Mouse (Mus musculus) midbrain, embryonic 10.5 days (tissue): ENCODE measurements around the gene Fkbp5. TPM values are rescaled to one million over a fixed set of nuclear protein-coding genes. Genes with fewer than 3 reads are reported as not detected.
A peak's percentile ranks its signal among the peaks of the same experiment; 100 is the strongest.

Source experiments
- DNase-seq: peaks from one replicate; pipeline ENCODE4 v3.0.0-alpha.2; 2017; ENCODE audit warnings: low spot score
- H3K27ac ChIP-seq: fragments of 300-500 bp; sonication (generic); replicated peaks from 2 replicates; pipeline ENCODE4 v1.5.1; 2016; ENCODE audit warnings: mild to moderate bottlenecking
- H3K27me3 ChIP-seq: fragments of 300-500 bp; sonication (generic); 2 replicates; pipeline ENCODE4 v1.6.1; 2016; ENCODE audit warnings: low read depth, mild to moderate bottlenecking; ENCODE audit not compliant: poor library complexity, severe bottlenecking
- H3K36me3 ChIP-seq: fragments of 300-500 bp; sonication (generic); 2 replicates; pipeline ENCODE4 v1.6.1; 2016; ENCODE audit warnings: mild to moderate bottlenecking, moderate library complexity
- H3K4me1 ChIP-seq: fragments of 300-500 bp; sonication (generic); 2 replicates; pipeline ENCODE4 v1.6.1; 2016
- H3K4me3 ChIP-seq: fragments of 300-500 bp; sonication (generic); 2 replicates; pipeline ENCODE4 v1.5.1; 2016; ENCODE audit warnings: mild to moderate bottlenecking, moderate library complexity
- H3K9me3 ChIP-seq: fragments of 300-500 bp; sonication (generic); replicated peaks from 2 replicates; pipeline ENCODE4 v1.6.1; 2016; ENCODE audit warnings: mild to moderate bottlenecking
- WGBS: fragments of 180-500 bp; shearing (Covaris S2); methylation state at CpG from one replicate; pipeline ENCODE4 v1.1.7; 2016; 5-methylcytosine and 5-hydroxymethylcytosine counted together
- microRNA-seq: library from miRNA; unstranded; fragments of <30 nt; microRNA quantifications from one replicate; pipeline ENCODE4, GENCODE M21; 2017
- polyA plus RNA-seq: library from polyadenylated mRNA; unstranded; fragments of >200 nt; fragmentation: Nextera tagmentation; extraction: Ambion mirVana; gene quantifications from 2 replicates; pipeline ENCODE4 v1.2.1, GENCODE M21; 2016

Fkbp5 gene
- polyA plus RNA-seq, 1 experiment from 2014 or later = 31.9 TPM

DNA sequence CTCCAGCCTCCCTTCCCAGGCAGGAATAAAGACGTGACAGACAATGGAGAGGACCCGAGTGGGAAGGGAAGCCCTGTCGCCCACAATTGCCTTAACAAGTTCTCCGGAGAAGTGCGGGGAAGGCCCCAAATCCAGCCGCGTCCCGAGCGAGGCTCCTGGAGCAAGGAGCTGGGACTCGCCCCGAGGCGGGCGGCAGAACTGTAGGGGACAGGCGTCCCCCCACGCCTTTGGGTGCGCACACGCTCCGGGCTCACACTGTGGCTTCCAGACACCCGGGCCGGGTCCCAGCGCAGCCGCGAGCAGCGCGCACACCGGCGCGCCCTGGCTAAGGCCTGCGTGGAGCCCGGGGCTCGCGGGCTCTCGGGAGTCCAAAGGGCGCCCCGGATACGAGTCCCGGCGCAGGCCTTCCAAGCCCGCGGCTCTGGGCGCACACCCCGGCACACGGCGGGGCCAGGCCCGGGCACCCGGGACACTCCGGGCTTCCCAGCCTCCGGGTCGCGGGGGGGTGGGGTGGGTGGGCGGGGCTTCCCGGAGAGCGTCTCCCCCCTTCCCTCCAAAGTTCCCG lies 167.3 kb downstream of the Fkbp5 start:
- under 1% methylated on average over 40 of the region's 54 CpGs for WGBS
- no peaks in the 10 kb centered on the region for H3K36me3 ChIP-seq
- peak overlapping the region; percentile 85 for H3K4me3 ChIP-seq
- no peaks in the 10 kb centered on the region for H3K9me3 ChIP-seq
- peak; percentile 56 for DNase-seq
- peak overlapping the region; percentile 91 for H3K27ac ChIP-seq
- peaks cover 77% of the 10 kb centered on the region for H3K27me3 ChIP-seq
- H3K4me1 ChIP-seq = peaks cover 66% of the 10 kb centered on the region

DNA sequence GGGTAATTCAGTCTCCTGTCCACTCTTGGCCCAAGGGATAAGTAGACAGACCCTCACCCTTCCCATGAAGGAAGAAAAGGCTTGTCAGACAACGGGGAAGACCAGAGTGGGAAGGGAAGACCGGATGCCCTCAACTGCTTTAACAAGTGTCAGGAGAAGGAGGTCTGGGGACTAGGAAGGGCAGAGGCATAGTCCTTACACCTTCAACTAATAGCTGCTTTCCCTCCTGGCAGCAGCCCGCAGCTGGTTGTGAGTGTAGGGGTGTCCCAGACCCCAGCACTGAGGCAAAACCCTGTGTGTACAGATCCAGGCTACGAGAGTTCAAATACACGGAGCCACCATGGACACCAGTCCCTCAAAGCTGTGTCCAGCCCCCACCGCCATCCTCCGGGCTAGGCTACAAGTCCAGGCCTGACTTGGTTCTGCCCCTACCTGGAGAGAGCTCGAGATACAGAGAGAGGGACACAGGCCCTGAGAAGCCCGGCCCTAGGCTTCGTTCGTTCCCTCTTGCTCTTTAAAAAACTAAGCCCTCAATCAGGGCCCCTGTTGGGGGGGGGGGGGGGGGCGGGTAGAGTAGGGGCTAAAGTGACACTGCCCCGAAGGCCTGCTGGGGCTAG lies 168.0 kb downstream of the Fkbp5 start:
- DNase-seq = peak; percentile 43
- Histone ChIP-seq H3K27me3 (peaks cover 80% of the 10 kb centered on the region), H3K27ac (peak overlapping the region; percentile 91), H3K4me3 (peak overlapping the region; percentile 85), H3K9me3 (no peaks in the 10 kb centered on the region), H3K4me1 (peaks cover 72% of the 10 kb centered on the region), H3K36me3 (no peaks in the 10 kb centered on the region)
- WGBS = 12% methylated on average over 13 of the region's 13 CpGs

Small RNAs within 50 kb of the gene (microRNA-seq; reads per million reads assigned to microRNA genes)
- gene Gm25195 (not detected), gene Mir6969 (not detected)

Other genes with a start within 250 kb of the Fkbp5 start
- gene Fance, start 204.0 kb downstream of the Fkbp5 start, polyA plus RNA-seq = 28.2 and 30.8 TPM in 2 replicates
- gene Rpl10a, start 189.1 kb downstream of the Fkbp5 start, polyA plus RNA-seq = 426 and 489 TPM in 2 replicates
- 5.0 and 5.2 TPM in 2 replicates for gene Tead3, start 166.7 kb downstream of the Fkbp5 start, polyA plus RNA-seq
- gene Tulp1, start 152.3 kb downstream of the Fkbp5 start, polyA plus RNA-seq = 2.8 and 5.0 TPM in 2 replicates
- gene Armc12, start 13.3 kb upstream of the Fkbp5 start, polyA plus RNA-seq = not detected in 2 replicates
- not detected in 2 replicates for gene Clpsl2, start 31.9 kb upstream of the Fkbp5 start, polyA plus RNA-seq
- not detected in 2 replicates for gene Clps, start 43.2 kb upstream of the Fkbp5 start, polyA plus RNA-seq
- 1.2 and 1.5 TPM in 2 replicates for gene Lhfpl5, start 58.1 kb upstream of the Fkbp5 start, polyA plus RNA-seq
- gene Srpk1, start 105.2 kb upstream of the Fkbp5 start, polyA plus RNA-seq = 115 and 120 TPM in 2 replicates
- 0.46 and 0.56 TPM in 2 replicates for gene Slc26a8, start 172.7 kb upstream of the Fkbp5 start, polyA plus RNA-seq
- gene Mapk14, start 173.8 kb upstream of the Fkbp5 start, polyA plus RNA-seq = 36.1 and 40.7 TPM in 2 replicates
- gene AC170998.1, start 208.6 kb upstream of the Fkbp5 start, polyA plus RNA-seq = 3.3 and 3.4 TPM in 2 replicates